Comparison of ENCODE assay signal across 17 mouse cellular contexts in genomic region chr11:86621139-86621538, GRCm38 (mm10).
DNase-seq lines count a peak whose midpoint lies in the region; ATAC-seq lines count a peak whose summit lies in the region.
"Had no signal": no experiment of that assay in that cellular context is flagged by ENCODE, and none has a peak within 500 bp of the region (broad histone marks: within the 10 kb centered on the region; RNA-seq: fewer than 3 reads in every experiment).

No protein-coding gene starts in this region.

- H3K4me1 ChIP-seq in midbrain, embryonic 11.5 days (ENCODE audit: control insufficient read depth, insufficient read depth, low read length) = no peaks in the 10 kb centered on the region
- H3K4me1 ChIP-seq: heart, embryonic 15.5 days had no signal

- peak; percentile 62 for ATAC-seq in CD4-positive, CD25-positive, alpha-beta regulatory T cell, adult 4 months
- no peak for ATAC-seq in midbrain, embryonic 11.5 days (ENCODE audit: low FRiP score)
- ATAC-seq: intestine, postnatal 0 days had no signal

- H3K9me3 ChIP-seq in midbrain, embryonic 11.5 days (ENCODE audit: control insufficient read depth, low read length) = no peaks in the 10 kb centered on the region
- H3K9me3 ChIP-seq: G1E; heart, embryonic 15.5 days; hindbrain, embryonic 13.5 days; limb, embryonic 12.5 days; liver, embryonic 15.5 days had no signal

- 94% methylated on average over 13 of the region's 13 CpGs for WGBS in midbrain, embryonic 11.5 days

- H3K4me3 ChIP-seq in midbrain, embryonic 11.5 days (ENCODE audit: low read depth, low read length) = no peak overlapping the region
- H3K4me3 ChIP-seq: erythroblast, embryonic 14.5 days; heart, embryonic 15.5 days; hindbrain, embryonic 13.5 days; limb, embryonic 12.5 days; liver, embryonic 15.5 days had no signal

- no peak overlapping the region for H3K27ac ChIP-seq in midbrain, embryonic 11.5 days (ENCODE audit: low read depth, low read length)
- H3K27ac ChIP-seq: heart, embryonic 15.5 days; hindbrain, embryonic 13.5 days; limb, embryonic 12.5 days; liver, embryonic 15.5 days had no signal

- no peaks in the 10 kb centered on the region for H3K27me3 ChIP-seq in midbrain, embryonic 11.5 days (ENCODE audit: control insufficient read depth, insufficient read depth, low read length)
- H3K27me3 ChIP-seq: heart, embryonic 15.5 days; hindbrain, embryonic 13.5 days; limb, embryonic 12.5 days; liver, embryonic 15.5 days had no signal

- no peak overlapping the region for H3K9ac ChIP-seq in midbrain, embryonic 11.5 days (ENCODE audit: low read length)
- H3K9ac ChIP-seq: heart, embryonic 15.5 days; hindbrain, embryonic 13.5 days; limb, embryonic 12.5 days; liver, embryonic 15.5 days had no signal

- DNase-seq in cerebellum, adult 11 months = peak; percentile 5
- no peak for DNase-seq in cerebellum, adult 11-12 months
- peak; percentile 7 to 14 for DNase-seq in layer of hippocampus, postnatal 10 days (ENCODE audit: low spot score in 2 of 2)
- no peak for DNase-seq in layer of hippocampus, adult 11-12 months (ENCODE audit: low spot score)
- DNase-seq in cerebellum, postnatal 36 days = peak; percentile 9 to 22
- DNase-seq in midbrain, embryonic 11.5 days (ENCODE audit: low spot score, missing footprints) = no peak
- no peak for DNase-seq in spleen, postnatal 36 days (ENCODE audit: low spot score in 2 of 2)
- DNase-seq: kidney, postnatal 14 days; layer of hippocampus, postnatal 36 days had no signal

- H3K4me2 ChIP-seq in midbrain, embryonic 11.5 days = no peak overlapping the region
- H3K4me2 ChIP-seq: heart, embryonic 15.5 days; hindbrain, embryonic 13.5 days; limb, embryonic 12.5 days; liver, embryonic 15.5 days had no signal

- no peaks in the 10 kb centered on the region for H3K36me3 ChIP-seq in midbrain, embryonic 11.5 days (ENCODE audit: control insufficient read depth, insufficient read depth, low read length)
- H3K36me3 ChIP-seq: heart, embryonic 15.5 days; hindbrain, embryonic 13.5 days; limb, embryonic 12.5 days had no signal

Comparison
In these comparisons a context has a peak if more than half of its experiments do, and no peak if none do; other contexts are left out.
1. DNase-seq: peak in cerebellum, adult 11 months (single experiment), layer of hippocampus, postnatal 10 days (2 of 2) and cerebellum, postnatal 36 days (2 of 2); none in cerebellum, adult 11-12 months (single experiment), layer of hippocampus, adult 11-12 months (single experiment), midbrain, embryonic 11.5 days (single experiment) and spleen, postnatal 36 days (0 of 2).